Mouse (Mus musculus) spleen, postnatal 36 days (tissue): ENCODE results near the gene Ms4a6b.
A peak's percentile ranks its signal among the peaks of the same experiment; 100 is the strongest.
"Not testable (repeated sequence)": the region's sequence is repeated elsewhere in the genome, so short reads cannot be mapped to it uniquely, and the experiment has no call there.

ENCODE experiments used
- DNase-seq, 2 experiments: peaks; one replicate each; pipeline ENCODE4 v3.0.0; 2022; ENCODE audit warnings: low spot score in 2 of 2, mixed read lengths in 1 of 2

Gene Ms4a6b

GRCm38 (mm10) chr19:11516246-11516645, at the start of gene Ms4a6b:
Gene Ms4a6b (plus strand): TSS chr19:11516512.
- no peak for DNase-seq

- not testable (repeated sequence) for DNase-seq
Measured at GRCm38 (mm10) chr19:11468361-11468760, 48.0 kb upstream of the Ms4a6b start.

GRCm38 (mm10) chr19:11469215-11469614, 47.1 kb upstream of the Ms4a6b start, which contains the start of gene Ms4a6c:
Gene Ms4a6c (plus strand): TSS chr19:11469366.
- peak in 1 of 2 experiments; percentile 32 for DNase-seq

GRCm38 (mm10) chr19:11479714-11480113, 36.6 kb upstream of the Ms4a6b start:
- peak in 1 of 2 experiments; percentile 38 for DNase-seq

- no peak for DNase-seq
Measured at GRCm38 (mm10) chr19:11482684-11483083, 33.6 kb upstream of the Ms4a6b start.

- no peak for DNase-seq
Measured at GRCm38 (mm10) chr19:11483941-11484340, 32.4 kb upstream of the Ms4a6b start.

- DNase-seq = peak; percentile 69 to 72
Measured at GRCm38 (mm10) chr19:11484388-11484787, 31.9 kb upstream of the Ms4a6b start.

GRCm38 (mm10) chr19:11485266-11485665, 31.0 kb upstream of the Ms4a6b start:
- DNase-seq = peak; percentile 42 to 60

GRCm38 (mm10) chr19:11485746-11486145, 30.6 kb upstream of the Ms4a6b start, which contains the start of gene Gm8369:
Gene Gm8369 (plus strand): TSS chr19:11485938.
- peak; percentile 45 to 53 for DNase-seq

GRCm38 (mm10) chr19:11486599-11486998, 29.7 kb upstream of the Ms4a6b start:
- DNase-seq = no peak

GRCm38 (mm10) chr19:11491406-11492189, 24.7 kb upstream of the Ms4a6b start:
- peak; percentile 82 to 85 for DNase-seq

GRCm38 (mm10) chr19:11492671-11493070, 23.6 kb upstream of the Ms4a6b start:
- no peak for DNase-seq

GRCm38 (mm10) chr19:11494519-11494918, 21.8 kb upstream of the Ms4a6b start:
- DNase-seq = peak; percentile 82 to 87

- DNase-seq = no peak
Measured at GRCm38 (mm10) chr19:11496361-11496760, 20.0 kb upstream of the Ms4a6b start.

GRCm38 (mm10) chr19:11497300-11497699, 19.0 kb upstream of the Ms4a6b start:
- peak; percentile 62 to 67 for DNase-seq

GRCm38 (mm10) chr19:11500796-11501195, 15.5 kb upstream of the Ms4a6b start:
- no peak for DNase-seq

GRCm38 (mm10) chr19:11501326-11501725, 15.0 kb upstream of the Ms4a6b start:
- no peak for DNase-seq

GRCm38 (mm10) chr19:11504857-11505256, 11.5 kb upstream of the Ms4a6b start:
- no peak for DNase-seq

- DNase-seq = no peak
Measured at GRCm38 (mm10) chr19:11513458-11513857, 2.9 kb upstream of the Ms4a6b start.

- DNase-seq = peak; percentile 63 to 65
Measured at GRCm38 (mm10) chr19:11516845-11517244, 533 bp downstream of the Ms4a6b start.

GRCm38 (mm10) chr19:11517373-11517772, 1.1 kb downstream of the Ms4a6b start:
- DNase-seq = peak in 1 of 2 experiments; percentile 31

GRCm38 (mm10) chr19:11518356-11518755, 2.0 kb downstream of the Ms4a6b start:
- peak; percentile 41 to 52 for DNase-seq

- DNase-seq = no peak
Measured at GRCm38 (mm10) chr19:11520146-11520545, 3.8 kb downstream of the Ms4a6b start.
